Mouse (Mus musculus): ENCODE results near the gene Gm9573. TPM values are rescaled to one million over a fixed set of nuclear protein-coding genes. Genes with fewer than 3 reads are reported as not detected.
A peak's percentile ranks its signal among the peaks of the same experiment; 100 is the strongest.

Gene Gm9573
- polyA plus RNA-seq, 1 experiment from 2014 or later: not detected

GRCm38 (mm10) chr17:35653086-35653485, 26.6 kb upstream of the Gm9573 start:
- ATAC-seq (replicated peaks; ENCODE audit: insufficient number of reproducible peaks, low FRiP score, low TSS enrichment): no peak
- H3K27ac ChIP-seq (ENCODE audit: low read depth, low read length): no peak overlapping the region
- 72% methylated on average over 2 of the region's 2 CpGs for WGBS (ENCODE audit: insufficient replicate concordance)
- no peaks in the 10 kb centered on the region for H3K9me3 ChIP-seq (replicated peaks; ENCODE audit: control insufficient read depth, low read length)
- no peaks in the 10 kb centered on the region for H3K4me1 ChIP-seq (ENCODE audit: control insufficient read depth, insufficient read depth, low read length)
- no peak overlapping the region for H3K4me2 ChIP-seq
- H3K9ac ChIP-seq (ENCODE audit: low read depth, low read length): no peak overlapping the region
- H3K4me3 ChIP-seq (ENCODE audit: low read depth, low read length): no peak overlapping the region
- H3K36me3 ChIP-seq (ENCODE audit: control insufficient read depth, insufficient read depth, low read length): peaks cover 6% of the 10 kb centered on the region; the same call in 1 of the 2 replicates
- H3K27me3 ChIP-seq (ENCODE audit: control insufficient read depth, insufficient read depth, low read length): no peaks in the 10 kb centered on the region

- H3K9ac ChIP-seq (ENCODE audit: low read depth, low read length): no peak overlapping the region
- no peaks in the 10 kb centered on the region for H3K27me3 ChIP-seq (ENCODE audit: control insufficient read depth, insufficient read depth, low read length)
- WGBS (ENCODE audit: insufficient replicate concordance): 59% methylated on average over 2 of the region's 2 CpGs
- H3K36me3 ChIP-seq (ENCODE audit: control insufficient read depth, insufficient read depth, low read length): no peaks in the 10 kb centered on the region
- no peak overlapping the region for H3K27ac ChIP-seq (ENCODE audit: low read depth, low read length)
- no peak overlapping the region for H3K4me3 ChIP-seq (ENCODE audit: low read depth, low read length)
- no peaks in the 10 kb centered on the region for H3K4me1 ChIP-seq (ENCODE audit: control insufficient read depth, insufficient read depth, low read length)
- H3K4me2 ChIP-seq: no peak overlapping the region
- no peaks in the 10 kb centered on the region for H3K9me3 ChIP-seq (replicated peaks; ENCODE audit: control insufficient read depth, low read length)
- ATAC-seq (replicated peaks; ENCODE audit: insufficient number of reproducible peaks, low FRiP score, low TSS enrichment): no peak
Observed at GRCm38 (mm10) chr17:35649429-35649828, 23.0 kb upstream of the Gm9573 start.

GRCm38 (mm10) chr17:35643609-35644236, 17.3 kb upstream of the Gm9573 start, which contains the start of gene Mucl3:
Gene Mucl3 (minus strand): TSS chr17:35643695.
- Histone ChIP-seq H3K9me3 (replicated peaks; ENCODE audit: control insufficient read depth, low read length) (no peaks in the 10 kb centered on the region), H3K27ac (ENCODE audit: low read depth, low read length) (no peak within 1 kb of the TSS), H3K27me3 (ENCODE audit: control insufficient read depth, insufficient read depth, low read length) (peaks cover 19% of the 10 kb centered on the region), H3K4me3 (ENCODE audit: low read depth, low read length) (no peak within 1 kb of the TSS), H3K9ac (ENCODE audit: low read depth, low read length) (no peak within 1 kb of the TSS), H3K4me1 (ENCODE audit: control insufficient read depth, insufficient read depth, low read length) (0 out of 2 replicates have a peak, but pooled peaks cover 6% of the 10 kb centered on the region), H3K4me2 (no peak within 1 kb of the TSS), H3K36me3 (ENCODE audit: control insufficient read depth, insufficient read depth, low read length) (no peaks in the 10 kb centered on the region)
- 67% methylated on average over 13 of the region's 13 CpGs for WGBS (ENCODE audit: insufficient replicate concordance)
- no peak for ATAC-seq (replicated peaks; ENCODE audit: insufficient number of reproducible peaks, low FRiP score, low TSS enrichment)

GRCm38 (mm10) chr17:35639352-35639751, 12.9 kb upstream of the Gm9573 start:
- Histone ChIP-seq H3K4me1 (ENCODE audit: control insufficient read depth, insufficient read depth, low read length) (peaks cover 10% of the 10 kb centered on the region; the same call in 1 of the 2 replicates), H3K4me2 (peak overlapping the region; percentile 50), H3K27ac (ENCODE audit: low read depth, low read length) (no peak overlapping the region), H3K9ac (ENCODE audit: low read depth, low read length) (no peak overlapping the region), H3K9me3 (replicated peaks; ENCODE audit: control insufficient read depth, low read length) (no peaks in the 10 kb centered on the region), H3K27me3 (ENCODE audit: control insufficient read depth, insufficient read depth, low read length) (peaks cover 22% of the 10 kb centered on the region), H3K36me3 (ENCODE audit: control insufficient read depth, insufficient read depth, low read length) (no peaks in the 10 kb centered on the region), H3K4me3 (ENCODE audit: low read depth, low read length) (no peak overlapping the region)
- WGBS (ENCODE audit: insufficient replicate concordance): 37% methylated on average over 6 of the region's 6 CpGs
- ATAC-seq (replicated peaks; ENCODE audit: insufficient number of reproducible peaks, low FRiP score, low TSS enrichment): no peak

GRCm38 (mm10) chr17:35638475-35639190, 12.2 kb upstream of the Gm9573 start:
- H3K9me3 ChIP-seq (replicated peaks; ENCODE audit: control insufficient read depth, low read length): no peaks in the 10 kb centered on the region
- H3K4me3 ChIP-seq (ENCODE audit: low read depth, low read length): no peak overlapping the region
- H3K36me3 ChIP-seq (ENCODE audit: control insufficient read depth, insufficient read depth, low read length): no peaks in the 10 kb centered on the region
- H3K27ac ChIP-seq (ENCODE audit: low read depth, low read length): no peak overlapping the region
- peak; percentile 77 for ATAC-seq (replicated peaks; ENCODE audit: insufficient number of reproducible peaks, low FRiP score, low TSS enrichment)
- H3K4me2 ChIP-seq: peak overlapping the region; percentile 50
- WGBS (ENCODE audit: insufficient replicate concordance): 19% methylated on average over 14 of the region's 14 CpGs
- H3K4me1 ChIP-seq (ENCODE audit: control insufficient read depth, insufficient read depth, low read length): peaks cover 10% of the 10 kb centered on the region; the same call in 1 of the 2 replicates
- no peak overlapping the region for H3K9ac ChIP-seq (ENCODE audit: low read depth, low read length)
- H3K27me3 ChIP-seq (ENCODE audit: control insufficient read depth, insufficient read depth, low read length): peaks cover 16% of the 10 kb centered on the region

GRCm38 (mm10) chr17:35636363-35636762, 9.9 kb upstream of the Gm9573 start:
- WGBS (ENCODE audit: insufficient replicate concordance): 32% methylated on average over 5 of the region's 5 CpGs
- H3K27me3 ChIP-seq (ENCODE audit: control insufficient read depth, insufficient read depth, low read length): peaks cover 4% of the 10 kb centered on the region

GRCm38 (mm10) chr17:35635699-35636111, 9.3 kb upstream of the Gm9573 start:
- Histone ChIP-seq H3K27ac (ENCODE audit: low read depth, low read length) (0 out of 2 replicates have a peak overlapping the region, but pooled peaks have one; percentile 10), H3K9ac (ENCODE audit: low read depth, low read length) (0 out of 2 replicates have a peak overlapping the region, but pooled peaks have one; percentile 43), H3K4me3 (ENCODE audit: low read depth, low read length) (peak overlapping the region; percentile 37), H3K4me2 (peak overlapping the region; percentile 71), H3K4me1 (ENCODE audit: control insufficient read depth, insufficient read depth, low read length) (peaks cover 10% of the 10 kb centered on the region; the same call in 1 of the 2 replicates), H3K27me3 (ENCODE audit: control insufficient read depth, insufficient read depth, low read length) (peaks cover 3% of the 10 kb centered on the region), H3K36me3 (ENCODE audit: control insufficient read depth, insufficient read depth, low read length) (no peaks in the 10 kb centered on the region), H3K9me3 (replicated peaks; ENCODE audit: control insufficient read depth, low read length) (no peaks in the 10 kb centered on the region)
- 3% methylated on average over 15 of the region's 15 CpGs for WGBS (ENCODE audit: insufficient replicate concordance)
- no peak for ATAC-seq (replicated peaks; ENCODE audit: insufficient number of reproducible peaks, low FRiP score, low TSS enrichment)

More at GRCm38 (mm10) chr17:35636363-35636762, 9.9 kb upstream of the Gm9573 start:
- Histone ChIP-seq H3K4me2 (no peak overlapping the region), H3K9ac (ENCODE audit: low read depth, low read length) (no peak overlapping the region), H3K4me3 (ENCODE audit: low read depth, low read length) (no peak overlapping the region), H3K36me3 (ENCODE audit: control insufficient read depth, insufficient read depth, low read length) (no peaks in the 10 kb centered on the region), H3K27ac (ENCODE audit: low read depth, low read length) (no peak overlapping the region), H3K9me3 (replicated peaks; ENCODE audit: control insufficient read depth, low read length) (no peaks in the 10 kb centered on the region), H3K4me1 (ENCODE audit: control insufficient read depth, insufficient read depth, low read length) (peaks cover 10% of the 10 kb centered on the region; the same call in 1 of the 2 replicates)
- no peak for ATAC-seq (replicated peaks; ENCODE audit: insufficient number of reproducible peaks, low FRiP score, low TSS enrichment)

- WGBS (ENCODE audit: insufficient replicate concordance): 75% methylated on average over 3 of the region's 3 CpGs
- no peaks in the 10 kb centered on the region for H3K9me3 ChIP-seq (replicated peaks; ENCODE audit: control insufficient read depth, low read length)
Observed at GRCm38 (mm10) chr17:35635202-35635601, 8.8 kb upstream of the Gm9573 start.

More at GRCm38 (mm10) chr17:35635202-35635601, 8.8 kb upstream of the Gm9573 start:
- Histone ChIP-seq H3K36me3 (ENCODE audit: control insufficient read depth, insufficient read depth, low read length) (no peaks in the 10 kb centered on the region), H3K9ac (ENCODE audit: low read depth, low read length) (no peak overlapping the region), H3K27me3 (ENCODE audit: control insufficient read depth, insufficient read depth, low read length) (peaks cover 3% of the 10 kb centered on the region), H3K4me2 (no peak overlapping the region), H3K4me3 (ENCODE audit: low read depth, low read length) (no peak overlapping the region), H3K4me1 (ENCODE audit: control insufficient read depth, insufficient read depth, low read length) (peaks cover 10% of the 10 kb centered on the region; the same call in 1 of the 2 replicates), H3K27ac (ENCODE audit: low read depth, low read length) (no peak overlapping the region)
- ATAC-seq (replicated peaks; ENCODE audit: insufficient number of reproducible peaks, low FRiP score, low TSS enrichment): no peak

Data from heart, embryonic 11.5 days (tissue).